8 mouse cellular contexts compared by ENCODE assay signal in genomic region chr1:155812581-155813499, GRCm38 (mm10). TPM values are rescaled to one million over a fixed set of nuclear protein-coding genes. Genes with fewer than 3 reads are reported as not detected.
DNase-seq lines count a peak whose midpoint lies in the region; ATAC-seq and TF ChIP-seq lines count a peak whose summit lies in the region.

Qsox1 (minus strand) TSS chr1:155812889.

- ATAC-seq in G1E (ENCODE audit: extremely low read depth, insufficient number of reproducible peaks, low FRiP score, poor library complexity, severe bottlenecking) = no peak
- ATAC-seq in forebrain, postnatal 0 days = peak; percentile 97
- peak; percentile 89 for ATAC-seq in lung, embryonic 15.5 days (ENCODE audit: borderline replicate concordance, extremely low read depth, low FRiP score, low TSS enrichment)

- no peaks in the 10 kb centered on the region for H3K9me3 ChIP-seq in G1E (replicated peaks)
- H3K9me3 ChIP-seq in forebrain, postnatal 0 days (ENCODE audit: low read length) = no peaks in the 10 kb centered on the region
- no peaks in the 10 kb centered on the region for H3K9me3 ChIP-seq in lung, embryonic 15.5 days

- H3K36me3 ChIP-seq in G1E (replicated peaks) = no peaks in the 10 kb centered on the region
- H3K36me3 ChIP-seq in forebrain, postnatal 0 days (ENCODE audit: insufficient read depth) = no peaks in the 10 kb centered on the region
- no peaks in the 10 kb centered on the region for H3K36me3 ChIP-seq in lung, embryonic 15.5 days

- no peak for TF ChIP-seq CTCF in G1E (IDR thresholded peaks at IDR 0.05; ENCODE audit: low read depth, low read length)
- no peak for TF ChIP-seq CTCF in forebrain, postnatal 0 days (IDR thresholded peaks at IDR 0.05; ENCODE audit: low read depth)

- H3K27me3 ChIP-seq in G1E (ENCODE audit: insufficient read depth, low read length) = peaks cover 20% of the 10 kb centered on the region
- no peaks in the 10 kb centered on the region for H3K27me3 ChIP-seq in forebrain, postnatal 0 days (ENCODE audit: insufficient read depth, low read length)
- no peaks in the 10 kb centered on the region for H3K27me3 ChIP-seq in lung, embryonic 15.5 days

- peak within 1 kb of the TSS; percentile 75 for H3K9ac ChIP-seq in forebrain, postnatal 0 days
- peak within 1 kb of the TSS; percentile 63 for H3K9ac ChIP-seq in lung, embryonic 15.5 days

- peak within 1 kb of the TSS; percentile 5; the same call in 1 of the 2 replicates for H3K27ac ChIP-seq in forebrain, postnatal 0 days (ENCODE audit: low read depth, low read length)
- H3K27ac ChIP-seq in lung, embryonic 15.5 days = peak within 1 kb of the TSS; percentile 64

- 1% methylated on average over 67 of the region's 67 CpGs for WGBS in forebrain, postnatal 0 days
- WGBS in lung, embryonic 15.5 days = under 1% methylated on average over 67 of the region's 67 CpGs

- peak within 1 kb of the TSS; percentile 69 for H3K4me3 ChIP-seq in G1E (ENCODE audit: low read depth, low read length)
- H3K4me3 ChIP-seq in forebrain, postnatal 0 days (ENCODE audit: low read depth, low read length) = peak within 1 kb of the TSS; percentile 85
- H3K4me3 ChIP-seq in lung, embryonic 15.5 days = peak within 1 kb of the TSS; percentile 94

- DNase-seq in G1E (ENCODE audit: low spot score) = peak; percentile 28
- peak; percentile 68 to 78 for DNase-seq in cerebellum, adult 18-20 months
- DNase-seq in forebrain, postnatal 0 days = peak; percentile 92
- peak; percentile 90 for DNase-seq in heart, postnatal 4 days
- DNase-seq in layer of hippocampus, adult 8-10 months (ENCODE audit: low spot score in 2 of 2) = peak; percentile 55 to 73
- peak; percentile 76 for DNase-seq in ovary, adult 18-20 months (ENCODE audit: low spot score)
- peak; percentile 92 for DNase-seq in thymus, postnatal 0 days (ENCODE audit: low spot score)

- H3K4me2 ChIP-seq in forebrain, postnatal 0 days (ENCODE audit: low read depth) = peak within 1 kb of the TSS; percentile 74
- peak within 1 kb of the TSS; percentile 84 for H3K4me2 ChIP-seq in lung, embryonic 15.5 days

- H3K4me1 ChIP-seq in G1E (ENCODE audit: insufficient read depth, low read depth, low read length) = peaks cover 11% of the 10 kb centered on the region
- H3K4me1 ChIP-seq in forebrain, postnatal 0 days (ENCODE audit: insufficient read depth) = peaks cover 6% of the 10 kb centered on the region; the same call in 1 of the 2 replicates
- H3K4me1 ChIP-seq in lung, embryonic 15.5 days = peaks cover 28% of the 10 kb centered on the region

RNA-seq across cellular contexts. Expression of gene Qsox1, which starts in this region (rescaled TPM):
- total RNA-seq in G1E (2014; fragmentation: Nextera tagmentation) = 4.6 and 6.5 TPM in 2 replicates
- 1.8 and 2.3 TPM in 2 replicates for total RNA-seq in G1E (2017)
- 2.0 TPM in 2 replicates for polyA plus RNA-seq in G1E (2012)
- 26.4 and 35.7 TPM in 2 replicates for total RNA-seq in forebrain, postnatal 0 days (2014; rRNA removed)
- polyA plus RNA-seq in forebrain, postnatal 0 days (2015; fragmentation: Nextera tagmentation; extraction: Ambion mirVana) = 18.5 and 22.4 TPM in 2 replicates
- 10 to 100 TPM; 76.5 to 77.4 TPM for total RNA-seq in heart, postnatal 4 days (2021)
- 10 to 100 TPM; 34.1 to 39.3 (median 36.6) TPM for total RNA-seq in layer of hippocampus, adult 8-10 months (2022)
- 46.5 and 48.6 TPM in 2 replicates for polyA plus RNA-seq in lung, embryonic 15.5 days (2015; fragmentation: Nextera tagmentation; extraction: Ambion mirVana)
- polyA plus RNA-seq in thymus, postnatal 0 days (2015; fragmentation: Nextera tagmentation; extraction: Ambion mirVana) = 18.9 and 22.1 TPM in 2 replicates

Comparison
In these comparisons a context has a peak if more than half of its experiments do, and no peak if none do; other contexts are left out.
1. DNase-seq: peak in every context shown above with its lines; median percentile 92 in forebrain, postnatal 0 days; 92 in thymus, postnatal 0 days; 90 in heart, postnatal 4 days; 76 in ovary, adult 18-20 months; 73 in cerebellum, adult 18-20 months; 64 in layer of hippocampus, adult 8-10 months; 28 in G1E.